Mouse (Mus musculus) lung, postnatal 0 days (tissue): ENCODE results near the gene Ankrd53. TPM values are rescaled to one million over a fixed set of nuclear protein-coding genes. Genes with fewer than 3 reads are reported as not detected.

Experiments
- ATAC-seq: fragments of 200-750 bp; cut with Nextera tagmentation; 2 replicates; pipeline ENCODE4 v1.8.0; 2017; ENCODE audit warnings: moderate library complexity
- DNase-seq: peaks from one replicate; pipeline ENCODE4 v3.0.0-alpha.2; 2016; ENCODE audit warnings: low spot score
- H3K27ac ChIP-seq: fragments of 300-500 bp; sonication (generic); 2 replicates; pipeline ENCODE4 v1.5.1; 2014; ENCODE audit warnings: antibody characterized with exemption, mild to moderate bottlenecking, low read length, mixed read lengths
- H3K27me3 ChIP-seq: fragments of 300-500 bp; sonication (generic); replicated peaks from 2 replicates; pipeline ENCODE4 v1.6.1; 2014; ENCODE audit warnings: low read length, mixed read lengths; ENCODE audit not compliant: insufficient read depth
- H3K36me3 ChIP-seq: fragments of 300-500 bp; sonication (generic); 2 replicates; pipeline ENCODE4 v1.6.1; 2014; ENCODE audit warnings: low read length, mixed read lengths; ENCODE audit not compliant: insufficient read depth
- H3K4me1 ChIP-seq: fragments of 300-500 bp; sonication (generic); 2 replicates; pipeline ENCODE4 v1.6.1; 2014; ENCODE audit warnings: antibody characterized with exemption, low read depth, low read length, mixed read lengths; ENCODE audit not compliant: insufficient read depth
- H3K4me2 ChIP-seq: fragments of 300-500 bp; sonication (generic); replicated peaks from 2 replicates; pipeline ENCODE4 v1.6.1; 2014; ENCODE audit warnings: low read depth, mild to moderate bottlenecking, low read length, moderate library complexity, mixed read lengths
- H3K4me3 ChIP-seq: fragments of 300-500 bp; sonication (generic); 2 replicates; pipeline ENCODE4 v1.5.1; 2014; ENCODE audit warnings: low read depth, low read length
- H3K9ac ChIP-seq: fragments of 300-500 bp; sonication (generic); replicated peaks from 2 replicates; pipeline ENCODE4 v1.6.1; 2014; ENCODE audit warnings: low read depth, mild to moderate bottlenecking
- H3K9me3 ChIP-seq: fragments of 300-500 bp; sonication (generic); 2 replicates; pipeline ENCODE4 v1.6.1; 2016; ENCODE audit warnings: low read length, mixed read lengths
- CTCF ChIP-seq: IDR thresholded peaks from 2 replicates; pipeline ENCODE4 v1.5.1; 2016; ENCODE audit warnings: antibody characterized with exemption, mild to moderate bottlenecking
- EP300 ChIP-seq: IDR thresholded peaks from 2 replicates; pipeline ENCODE4 v1.6.1; 2016; ENCODE audit warnings: antibody characterized with exemption, mild to moderate bottlenecking, control low read depth
- WGBS: fragments of 180-500 bp; shearing (Covaris S2); extraction: QIAGEN DNeasy Blood & Tissue Kit; methylation state at CpG from one replicate; pipeline ENCODE4 v1.1.7; 2014; 5-methylcytosine and 5-hydroxymethylcytosine counted together
- polyA plus RNA-seq: library from polyadenylated mRNA; unstranded; fragments of >200 nt; fragmentation: Nextera tagmentation; extraction: Ambion mirVana; gene quantifications from 2 replicates; pipeline ENCODE4 v1.2.1, GENCODE M21; 2015

Ankrd53 gene
- polyA plus RNA-seq, 1 experiment from 2014 or later, result 0.12 TPM

DNA sequence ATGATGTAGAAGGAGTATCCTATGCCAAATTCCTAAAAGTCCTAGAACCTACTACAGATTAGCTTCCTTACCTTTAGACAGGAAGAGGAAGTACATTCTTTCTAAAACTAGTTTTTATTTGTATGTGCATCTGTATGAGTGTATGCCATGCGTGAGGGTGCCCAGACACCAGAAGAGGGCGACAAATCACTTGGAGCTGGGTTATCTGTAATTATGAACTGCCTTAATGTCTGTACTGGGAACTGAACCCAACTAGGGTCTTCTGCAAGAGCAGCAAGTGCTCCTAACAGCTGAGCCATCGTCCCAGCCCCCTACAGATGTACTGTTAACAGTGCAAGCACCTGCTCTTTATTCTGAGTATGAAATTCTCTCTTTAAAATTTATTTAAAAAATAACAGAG is 53.4 kb downstream of the Ankrd53 start:
- no peak overlapping the region for H3K4me2 ChIP-seq
- H3K27ac ChIP-seq, result no peak overlapping the region
- no peak overlapping the region for H3K9ac ChIP-seq
- H3K4me1 ChIP-seq, result no peaks in the 10 kb centered on the region
- H3K36me3 ChIP-seq, result peaks cover 10% of the 10 kb centered on the region; the same call in 1 of the 2 replicates
- H3K27me3 ChIP-seq, result no peaks in the 10 kb centered on the region
- no peaks in the 10 kb centered on the region for H3K9me3 ChIP-seq
- ATAC-seq (no peak), DNase-seq (no peak)
- 95% methylated on average over 3 of the region's 3 CpGs for WGBS
- TF ChIP-seq EP300 (no peak), CTCF (no peak)
- H3K4me3 ChIP-seq, result no peak overlapping the region

Other genes with a start within 250 kb of the Ankrd53 start
- gene Actg2, start 226.4 kb upstream of the Ankrd53 start, polyA plus RNA-seq, result 107 and 121 TPM in 2 replicates
- 30.7 TPM in 2 replicates for gene Stambp, start 189.9 kb upstream of the Ankrd53 start, polyA plus RNA-seq
- gene Clec4f, start 106.5 kb upstream of the Ankrd53 start, polyA plus RNA-seq, result not detected in 2 replicates
- gene Cd207, start 84.8 kb upstream of the Ankrd53 start, polyA plus RNA-seq, result not detected in 2 replicates
- gene Vax2, start 51.4 kb upstream of the Ankrd53 start, polyA plus RNA-seq, result not detected in 2 replicates
- gene Atp6v1b1, start 19.7 kb upstream of the Ankrd53 start, polyA plus RNA-seq, result 0.56 and 0.64 TPM in 2 replicates
- 89.8 and 101 TPM in 2 replicates for gene Tex261, start 13.2 kb downstream of the Ankrd53 start, polyA plus RNA-seq
- gene Nagk, start 32.3 kb downstream of the Ankrd53 start, polyA plus RNA-seq, result 69.4 and 79.9 TPM in 2 replicates
- gene Paip2b, start 69.1 kb downstream of the Ankrd53 start, polyA plus RNA-seq, result 8.6 and 8.8 TPM in 2 replicates
- 26.9 and 34.8 TPM in 2 replicates for gene Zfp638, start 104.5 kb downstream of the Ankrd53 start, polyA plus RNA-seq
- gene Dysf, start 245.9 kb downstream of the Ankrd53 start, polyA plus RNA-seq, result 6.3 and 6.6 TPM in 2 replicates